Mouse (Mus musculus) T-helper 1 cell (primary cell): Measurements from ENCODE around the gene Rgr.

Experiments
- in situ Hi-C: fragments of 300-600 bp; cut with MboI, MseI; formaldehyde crosslinking; loops from one replicate; pipeline ENCODE4 v1.15.1; 2025; ENCODE audit warnings: high pct_unique_total_duplicates

The Rgr gene

GRCm38 (mm10) chr14:37048914-37049410, at the start of gene Rgr:
Gene Rgr (minus strand): TSS chr14:37048964.
- in situ Hi-C loops, result no loop called here

GRCm38 (mm10) chr14:37097956-37098530, 49.3 kb upstream of the Rgr start, which contains the start of gene Cdhr1:
Gene Cdhr1 (minus strand): TSS chr14:37098347.
- in situ Hi-C loops, result no loop called here

- in situ Hi-C loops, result no loop called here
Observed at GRCm38 (mm10) chr14:37095556-37095955, 46.8 kb upstream of the Rgr start.

GRCm38 (mm10) chr14:37094436-37094835, 45.7 kb upstream of the Rgr start:
- in situ Hi-C loops, result no loop called here

GRCm38 (mm10) chr14:37083755-37084154, 35.0 kb upstream of the Rgr start:
- in situ Hi-C loops, result no loop called here

- in situ Hi-C loops, result no loop called here
Observed at GRCm38 (mm10) chr14:37080724-37081123, 32.0 kb upstream of the Rgr start.

GRCm38 (mm10) chr14:37068516-37068915, 19.8 kb upstream of the Rgr start:
- in situ Hi-C loops, result loop anchor here (10.0 kb wide), 1 partner anchor 1794 kb away; no protein-coding TSS in a partner anchor

GRCm38 (mm10) chr14:37067629-37068028, 18.9 kb upstream of the Rgr start, which contains the start of gene Lrit2:
Gene Lrit2 (plus strand): TSS chr14:37067929.
- in situ Hi-C loops, result loop anchor here (10.0 kb wide), 1 partner anchor 1793 kb away; no protein-coding TSS in a partner anchor

- in situ Hi-C loops, result loop anchor here (10.0 kb wide), 1 partner anchor 1792 kb away; no protein-coding TSS in a partner anchor
Observed at GRCm38 (mm10) chr14:37066636-37067035, 17.9 kb upstream of the Rgr start.

- in situ Hi-C loops, result loop anchor here (10.0 kb wide), 1 partner anchor 1790 kb away; no protein-coding TSS in a partner anchor
Observed at GRCm38 (mm10) chr14:37064849-37065248, 16.1 kb upstream of the Rgr start.

- in situ Hi-C loops, result no loop called here
Observed at GRCm38 (mm10) chr14:37034432-37034831, 14.3 kb downstream of the Rgr start.

GRCm38 (mm10) chr14:37033241-37033640, 15.5 kb downstream of the Rgr start:
- in situ Hi-C loops, result no loop called here

GRCm38 (mm10) chr14:37032481-37033104, 16.2 kb downstream of the Rgr start:
- in situ Hi-C loops, result no loop called here

GRCm38 (mm10) chr14:37028555-37028954, 20.2 kb downstream of the Rgr start:
- in situ Hi-C loops, result no loop called here

GRCm38 (mm10) chr14:37027951-37028350, 20.8 kb downstream of the Rgr start:
- in situ Hi-C loops, result no loop called here

GRCm38 (mm10) chr14:37027248-37027933, 21.4 kb downstream of the Rgr start:
- in situ Hi-C loops, result no loop called here

- in situ Hi-C loops, result no loop called here
Observed at GRCm38 (mm10) chr14:37015894-37016293, 32.9 kb downstream of the Rgr start.

- in situ Hi-C loops, result no loop called here
Observed at GRCm38 (mm10) chr14:37013644-37014043, 35.1 kb downstream of the Rgr start.

- in situ Hi-C loops, result no loop called here
Observed at GRCm38 (mm10) chr14:37009686-37010085, 39.1 kb downstream of the Rgr start.

GRCm38 (mm10) chr14:37006489-37006888, 42.3 kb downstream of the Rgr start:
- in situ Hi-C loops, result no loop called here

GRCm38 (mm10) chr14:37005865-37006264, 42.9 kb downstream of the Rgr start:
- in situ Hi-C loops, result no loop called here

- in situ Hi-C loops, result no loop called here
Observed at GRCm38 (mm10) chr14:37003431-37004095, 45.2 kb downstream of the Rgr start.
